Mouse (Mus musculus) neutrophil, adult 5-6 weeks (primary cell): ENCODE measurements around the gene Bmp4. TPM values are rescaled to one million over a fixed set of nuclear protein-coding genes. Genes with fewer than 3 reads are reported as not detected.

ENCODE experiments used
- ATAC-seq: fragments of 151-379, 151-347 bp; 2 replicates; pipeline ENCODE4 v1.8.0; 2017; ENCODE audit warnings: mild to moderate bottlenecking, moderate TSS enrichment; ENCODE audit not compliant: insufficient number of reproducible peaks, poor library complexity, low FRiP score, severe bottlenecking; ENCODE audit errors: extremely low read depth
- total RNA-seq: library from RNA; stranded (forward); fragments of 200-1000 nt; gene quantifications from 2 replicates; pipeline ENCODE4 v1.2.3, GENCODE M21; 2017

Gene Bmp4
- total RNA-seq = not detected in 2 replicates

- ATAC-seq = no peak
Observed at GRCm38 (mm10) chr14:46390249-46390775, at the start of gene Bmp4. Bmp4 (minus strand) TSS chr14:46390669.

- no peak for ATAC-seq
Observed at GRCm38 (mm10) chr14:46439461-46440048, 49.1 kb upstream of the Bmp4 start.

DNA sequence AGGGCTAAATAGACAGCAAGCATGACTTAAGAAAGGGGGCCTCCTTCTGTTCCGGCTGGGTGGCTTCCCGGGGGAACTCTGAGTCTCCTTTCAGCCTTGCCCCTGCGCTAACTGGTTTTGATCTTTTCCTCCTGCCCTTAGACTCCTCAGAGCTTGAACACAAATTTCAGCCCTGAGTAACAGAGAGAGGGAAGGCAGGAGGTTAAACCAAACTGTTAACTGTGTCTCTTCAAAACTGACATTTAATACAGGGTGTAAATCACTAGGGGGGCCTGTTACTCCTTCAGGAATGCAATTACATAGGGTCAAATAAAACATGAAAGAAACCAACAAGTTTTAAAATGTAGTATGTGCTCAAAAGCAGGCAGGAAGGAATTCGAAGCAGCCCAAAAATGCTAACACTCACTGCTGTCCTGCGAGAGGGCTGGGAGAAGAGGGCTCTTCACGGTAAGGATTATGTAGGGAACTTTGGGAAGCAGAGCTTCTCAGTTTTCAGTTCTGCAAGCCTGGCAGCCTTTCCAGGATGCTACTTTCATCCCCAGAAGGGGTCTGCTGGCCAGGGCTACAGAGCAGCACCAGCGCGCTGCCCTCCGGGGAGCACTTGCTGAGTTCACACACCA, 46.1 kb upstream of the Bmp4 start:
- ATAC-seq = no peak

- no peak for ATAC-seq
Observed at GRCm38 (mm10) chr14:46430231-46430630, 39.8 kb upstream of the Bmp4 start.

- no peak for ATAC-seq
Observed at GRCm38 (mm10) chr14:46427251-46427650, 36.8 kb upstream of the Bmp4 start.

DNA sequence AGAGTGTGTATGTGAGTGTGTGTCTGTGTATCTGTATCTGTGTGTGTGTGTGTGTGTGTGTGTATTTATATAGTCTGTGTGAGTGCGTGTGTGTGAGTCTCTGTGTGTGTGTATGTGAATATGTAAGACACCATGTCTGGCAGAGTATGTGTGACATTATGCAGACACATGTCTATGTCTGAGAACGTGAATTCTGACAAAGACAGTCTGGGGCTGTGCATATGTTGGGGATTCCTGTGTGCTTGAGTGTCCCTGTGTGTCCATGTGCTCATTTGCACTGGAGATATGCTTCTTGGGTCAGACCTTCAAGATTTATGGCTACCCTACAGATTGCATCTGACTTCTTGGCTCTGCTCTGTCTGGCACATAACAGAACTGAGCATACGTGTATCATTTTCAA, 31.4 kb upstream of the Bmp4 start:
- ATAC-seq = no peak

GRCm38 (mm10) chr14:46419269-46419668, 28.8 kb upstream of the Bmp4 start:
- no peak for ATAC-seq

- ATAC-seq = no peak
Observed at GRCm38 (mm10) chr14:46418371-46419097, 28.1 kb upstream of the Bmp4 start.

DNA sequence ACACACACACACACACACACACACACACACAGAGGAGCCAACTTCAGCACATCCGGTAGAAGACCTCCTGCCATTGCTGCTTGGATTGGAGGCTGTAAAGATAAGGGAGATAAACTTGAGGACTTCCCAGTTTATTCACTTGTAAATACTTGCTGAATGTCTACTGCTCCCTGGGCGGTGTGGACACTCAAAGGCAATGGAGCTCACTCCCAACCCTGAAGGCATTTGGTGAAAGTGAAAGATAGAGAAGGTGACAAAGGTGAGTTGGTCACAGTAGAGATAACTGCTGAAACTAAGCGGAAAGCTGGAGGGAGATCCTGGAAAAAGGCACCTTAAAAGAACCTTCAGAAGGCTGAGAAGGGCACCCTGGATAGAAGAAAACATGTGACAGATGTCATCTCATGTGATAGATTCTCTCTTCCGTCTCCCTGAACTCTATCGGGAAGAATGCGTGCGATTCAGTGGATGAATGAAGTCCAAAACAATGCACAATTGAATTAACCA, 22.1 kb upstream of the Bmp4 start:
- no peak for ATAC-seq

DNA sequence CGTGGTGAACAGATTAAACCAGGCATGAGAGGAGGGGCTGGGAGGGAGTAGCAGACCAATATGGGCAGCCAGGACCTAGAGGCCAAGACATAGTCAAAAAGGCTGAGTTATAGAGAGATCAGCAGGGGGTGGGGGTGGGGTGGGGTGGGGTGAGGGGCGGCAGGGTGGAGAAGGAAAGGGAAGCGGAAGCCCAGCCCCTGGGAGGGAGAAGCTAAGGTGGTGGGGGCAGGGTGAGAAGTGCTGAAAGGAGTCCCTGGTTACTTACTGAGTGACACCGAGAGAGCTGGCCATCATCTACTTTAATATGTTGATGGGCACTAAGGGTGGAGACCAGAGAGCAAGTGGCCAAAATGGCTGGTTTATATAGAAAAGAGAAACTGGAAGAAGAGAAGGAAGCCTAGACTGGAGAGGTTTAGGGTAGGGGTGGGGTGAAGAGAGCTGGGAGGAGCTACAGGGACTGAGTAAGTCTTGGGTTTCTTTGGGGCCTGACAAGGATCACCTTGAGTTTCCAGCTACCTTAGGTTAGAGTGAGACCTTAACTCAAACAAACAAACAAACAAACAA, 20.2 kb upstream of the Bmp4 start:
- ATAC-seq = no peak

GRCm38 (mm10) chr14:46409016-46409415, 18.5 kb upstream of the Bmp4 start:
- no peak for ATAC-seq

DNA sequence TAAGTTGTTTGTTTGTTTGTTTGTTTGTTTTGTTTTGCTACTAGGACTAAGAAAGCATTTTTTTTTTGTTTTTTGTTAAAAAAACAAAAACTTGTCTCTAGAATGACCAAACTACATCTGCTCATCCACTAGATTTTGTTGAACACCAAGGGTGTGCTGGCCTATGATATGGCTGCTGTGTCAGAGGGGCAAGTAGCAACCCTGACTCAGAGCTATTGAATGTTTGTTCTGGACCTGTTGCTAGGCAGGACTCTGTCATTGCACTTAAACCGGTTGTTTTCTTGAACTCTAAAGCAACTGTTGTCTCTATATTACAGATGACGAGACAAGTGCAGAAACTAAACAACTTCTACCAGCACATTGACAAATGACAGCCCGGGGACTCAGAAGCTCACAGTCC, 17.9 kb upstream of the Bmp4 start:
- ATAC-seq = no peak

DNA sequence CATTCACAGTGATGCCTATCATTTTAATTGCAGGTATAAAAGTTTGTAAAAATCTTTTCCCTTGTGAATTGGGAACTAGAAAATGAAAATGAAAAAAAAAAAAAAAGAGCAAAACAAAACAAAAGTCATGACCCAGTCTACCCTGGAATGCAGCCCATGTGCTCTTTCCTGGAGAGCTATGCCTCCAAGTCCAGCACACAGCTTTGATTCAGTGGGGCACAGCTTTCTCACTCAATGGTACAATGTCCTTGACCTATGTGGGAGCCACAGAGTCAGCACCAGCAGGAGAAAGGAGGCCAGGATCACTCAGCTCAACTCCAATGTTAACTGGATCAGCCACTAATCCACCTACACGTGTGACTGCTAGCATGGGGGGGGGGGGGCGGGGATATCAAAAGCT, 9.5 kb upstream of the Bmp4 start:
- no peak for ATAC-seq

- ATAC-seq = no peak
Observed at GRCm38 (mm10) chr14:46398091-46398695, 7.7 kb upstream of the Bmp4 start.

DNA sequence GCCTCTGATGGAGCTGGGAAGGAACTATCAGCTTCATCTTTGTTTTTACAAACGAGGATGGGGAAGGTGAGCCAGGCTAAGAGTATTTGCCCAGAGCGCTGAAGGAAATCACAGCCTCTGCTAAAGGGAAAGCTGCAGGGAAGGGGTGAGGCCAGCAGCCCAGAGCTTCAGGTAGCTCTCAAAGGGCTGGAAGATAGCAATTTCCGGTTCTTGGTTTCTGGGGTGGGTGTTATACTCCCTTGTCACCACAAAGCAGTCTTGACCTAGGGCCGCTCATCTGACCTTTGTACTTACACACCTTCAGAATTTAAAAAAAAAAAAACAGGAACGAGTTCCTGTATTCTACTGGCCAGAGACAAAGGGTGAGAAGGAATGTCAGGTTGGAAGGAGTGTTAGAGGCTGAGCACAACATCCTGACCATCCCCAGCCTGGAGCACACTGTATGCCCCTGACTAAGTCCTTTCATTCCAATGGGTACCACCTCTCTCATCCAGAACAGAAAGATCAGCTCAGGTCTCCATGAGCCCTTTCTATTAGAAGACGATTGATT, 1.2 kb upstream of the Bmp4 start:
- ATAC-seq = no peak

DNA sequence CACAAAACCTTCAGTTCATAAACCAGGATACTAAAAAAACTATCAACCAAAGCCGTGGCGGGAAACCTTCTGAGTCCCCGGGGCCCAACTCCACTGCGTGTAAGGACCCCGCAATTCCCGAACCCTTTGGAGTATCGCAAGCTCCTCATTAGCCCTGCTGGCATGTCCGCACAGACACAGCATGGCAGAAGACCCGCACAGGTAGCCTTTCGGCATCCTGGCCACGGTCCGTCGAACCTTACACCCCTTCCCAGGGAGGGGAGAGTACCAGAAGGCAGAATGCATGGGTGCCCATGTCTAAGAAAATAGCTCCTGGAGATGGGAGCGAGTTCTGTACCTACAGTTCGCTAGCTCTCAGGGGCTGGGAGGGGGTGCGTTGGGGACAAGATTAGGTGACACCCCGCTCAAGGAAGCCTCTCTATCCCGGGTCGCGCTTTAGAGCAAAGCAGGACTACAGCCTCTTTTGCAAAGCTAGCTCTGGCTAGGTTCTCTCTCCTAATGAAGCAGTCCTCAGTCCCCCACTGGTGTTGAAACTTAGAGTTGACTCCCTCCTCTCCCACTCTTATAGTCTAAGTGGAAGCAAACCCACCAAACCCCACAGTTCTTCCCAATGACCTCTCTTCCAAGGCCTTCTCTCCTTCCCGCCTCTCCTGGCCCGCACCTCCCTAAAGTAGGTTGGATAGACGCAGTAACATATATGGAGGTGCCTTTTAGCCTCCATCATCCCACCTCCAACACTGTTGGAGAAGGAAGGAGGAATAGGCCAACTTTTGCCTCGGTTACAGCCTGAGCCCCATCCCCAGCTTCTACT, 826 bp downstream of the Bmp4 start:
- no peak for ATAC-seq

GRCm38 (mm10) chr14:46388636-46389035, 1.8 kb downstream of the Bmp4 start:
- no peak for ATAC-seq

DNA sequence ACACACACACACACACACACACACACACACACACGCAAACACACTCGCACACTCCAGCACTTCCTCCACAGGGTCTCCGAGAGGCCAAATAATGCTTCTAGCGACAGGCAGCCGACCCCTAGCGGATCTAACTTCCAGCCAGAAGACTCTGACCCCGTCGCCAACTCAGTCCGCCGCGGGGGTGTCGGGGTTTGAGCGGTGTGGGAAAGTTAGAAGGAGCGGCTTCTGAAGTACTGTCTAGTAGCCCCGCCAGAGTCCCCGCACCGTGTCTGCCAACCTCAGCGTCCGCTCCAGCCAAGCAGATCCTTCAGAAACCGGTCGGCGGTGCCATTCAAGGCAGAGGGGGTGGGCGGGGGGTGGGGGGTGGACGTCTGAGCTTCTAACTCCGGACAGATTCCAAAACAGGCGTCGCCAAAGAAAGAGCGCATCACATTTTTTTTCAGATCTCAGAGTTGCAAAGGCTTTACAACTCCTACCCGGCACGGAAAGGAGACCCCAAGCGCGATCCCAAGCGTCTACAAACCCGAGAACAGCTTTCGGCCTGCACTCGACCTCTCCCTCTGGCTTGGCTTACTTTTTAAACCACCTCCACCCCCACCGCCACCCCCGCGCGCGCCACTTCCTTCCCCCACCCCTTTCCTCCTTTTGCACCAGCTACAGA, 2.5 kb downstream of the Bmp4 start:
- ATAC-seq = no peak
